Mouse (Mus musculus): ENCODE measurements around the gene Timm8b. TPM values are rescaled to one million over a fixed set of nuclear protein-coding genes. Genes with fewer than 3 reads are reported as not detected.

The Timm8b gene
- 45.3 TPM for total RNA-seq (2023)

GRCm38 (mm10) chr9:50603189-50603997 is at the start of gene Timm8b, which contains the start of gene Sdhd:
Gene Timm8b (plus strand): TSS chr9:50603910.
Gene Sdhd (minus strand): TSS chr9:50603812.

GRCm38 (mm10) chr9:50554241-50555093 is 49.2 kb upstream of the Timm8b start, which contains the start of gene Il18:
Gene Il18 (plus strand): TSS chr9:50554827.

GRCm38 (mm10) chr9:50555094-50555446 is 48.6 kb upstream of the Timm8b start, which contains the start of gene Bco2:
Gene Bco2 (minus strand): TSS chr9:50555181.

GRCm38 (mm10) chr9:50561145-50561917 is 42.4 kb upstream of the Timm8b start, which contains the start of gene Tex12:
Gene Tex12 (minus strand): TSS chr9:50561325.

GRCm38 (mm10) chr9:50616766-50617603 is 13.3 kb downstream of the Timm8b start, which contains the start of the genes Pih1d2 and Nkapd1:
Gene Pih1d2 (plus strand): TSS chr9:50617321.
Gene Nkapd1 (minus strand): TSS chr9:50617464.

Other genes starting within 250 kb of the Timm8b start
- not detected for gene Plet1, start 109.4 kb upstream of the Timm8b start, total RNA-seq (2023)
- 49.0 TPM for gene Pts, start 75.2 kb upstream of the Timm8b start, total RNA-seq (2023)
- 1.5 TPM for gene Il18, start 49.1 kb upstream of the Timm8b start, total RNA-seq (2023)
- 0.44 TPM for gene Bco2, start 48.7 kb upstream of the Timm8b start, total RNA-seq (2023)
- gene Tex12, start 42.6 kb upstream of the Timm8b start, total RNA-seq (2023), result not detected
- gene Sdhd, start 98 bp upstream of the Timm8b start, total RNA-seq (2023), result 57.6 TPM
- 0.62 TPM for gene Pih1d2, start 13.4 kb downstream of the Timm8b start, total RNA-seq (2023)
- 28.4 TPM for gene Nkapd1, start 13.6 kb downstream of the Timm8b start, total RNA-seq (2023)
- 26.2 TPM for gene Dlat, start 55.9 kb downstream of the Timm8b start, total RNA-seq (2023)
- not detected for gene Dixdc1, start 135.6 kb downstream of the Timm8b start, total RNA-seq (2023)
- not detected for gene 2310030G06Rik, start 142.6 kb downstream of the Timm8b start, total RNA-seq (2023)
- 2.2 TPM for gene Cryab, start 147.4 kb downstream of the Timm8b start, total RNA-seq (2023)
- not detected for gene Hspb2, start 148.4 kb downstream of the Timm8b start, total RNA-seq (2023)
- 5.1 TPM for gene Fdxacb1, start 164.3 kb downstream of the Timm8b start, total RNA-seq (2023)
- gene Alg9, start 171.1 kb downstream of the Timm8b start, total RNA-seq (2023), result 15.9 TPM
- 14.8 TPM for gene 1110032A03Rik, start 171.6 kb downstream of the Timm8b start, total RNA-seq (2023)
- gene Ppp2r1b, start 241.4 kb downstream of the Timm8b start, total RNA-seq (2023), result 64.2 TPM

Measured in CD4-positive naive resting alpha-beta T cell, adult 57 days (primary cell).